Mouse (Mus musculus): ENCODE results near the gene Slc30a7. TPM values are rescaled to one million over a fixed set of nuclear protein-coding genes. Genes with fewer than 3 reads are reported as not detected.
"Not testable (repeated sequence)": the region's sequence is repeated elsewhere in the genome, so short reads cannot be mapped to it uniquely, and the experiment has no call there.

Gene Slc30a7
- polyA plus RNA-seq, 1 experiment, result 1.3 TPM

DNA sequence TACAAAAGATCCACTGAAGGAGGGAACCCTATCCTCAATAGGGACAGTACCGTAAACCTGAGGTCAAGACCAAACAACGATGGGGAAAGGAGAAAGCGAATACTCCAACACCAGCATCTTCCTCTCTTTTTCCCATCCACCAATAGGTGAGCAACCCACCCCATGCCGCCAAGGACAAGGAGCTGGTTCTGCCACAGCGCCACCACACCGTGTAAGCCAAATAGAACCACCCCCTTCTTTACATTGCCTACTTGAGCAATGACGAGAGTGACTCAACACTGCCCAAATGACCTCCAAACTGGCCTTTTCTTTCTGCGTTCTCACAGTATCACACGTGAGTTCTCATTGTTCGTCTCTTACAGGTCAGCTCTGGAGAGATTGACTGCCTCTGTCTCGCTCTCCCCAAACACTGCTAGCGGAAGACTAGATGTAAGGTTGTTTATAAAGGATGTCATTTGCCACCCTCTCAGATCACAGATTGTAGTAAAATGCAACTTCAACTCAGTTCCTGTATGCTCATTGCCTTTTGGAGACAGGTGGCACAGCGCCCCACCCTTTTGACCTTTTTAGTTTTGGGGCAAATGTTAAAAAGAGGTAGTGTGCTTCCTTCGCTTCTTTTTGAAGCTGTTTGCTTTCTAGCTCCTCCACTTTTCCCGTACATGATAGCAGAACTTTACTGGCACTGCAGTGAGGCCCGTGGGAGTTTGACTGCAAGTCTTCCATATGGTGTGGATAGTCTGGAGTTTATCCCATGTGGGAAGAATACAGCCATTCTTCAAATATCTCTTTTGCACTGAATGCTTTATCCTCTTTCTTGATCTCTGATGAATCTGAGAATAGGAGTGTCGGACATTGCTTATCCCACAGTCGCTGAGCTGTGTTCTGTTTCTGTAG is 73.7 kb downstream of the Slc30a7 start:
- H3K4me3 ChIP-seq (replicated peaks), result no peak overlapping the region
- TF ChIP-seq GATA1 (IDR thresholded peaks at IDR 0.05; ENCODE audit: borderline replicate concordance, low read length) (no peak), FLI1 (IDR thresholded peaks at IDR 0.05; ENCODE audit: low read length) (no peak)
- no peaks in the 10 kb centered on the region for H3K27me3 ChIP-seq (replicated peaks)
- peaks cover 83% of the 10 kb centered on the region for H3K36me3 ChIP-seq (replicated peaks; ENCODE audit: low read length)
- peaks cover 21% of the 10 kb centered on the region; the same call in 1 of the 2 replicates for H3K4me1 ChIP-seq
- H3K9me3 ChIP-seq, result no peaks in the 10 kb centered on the region

DNA sequence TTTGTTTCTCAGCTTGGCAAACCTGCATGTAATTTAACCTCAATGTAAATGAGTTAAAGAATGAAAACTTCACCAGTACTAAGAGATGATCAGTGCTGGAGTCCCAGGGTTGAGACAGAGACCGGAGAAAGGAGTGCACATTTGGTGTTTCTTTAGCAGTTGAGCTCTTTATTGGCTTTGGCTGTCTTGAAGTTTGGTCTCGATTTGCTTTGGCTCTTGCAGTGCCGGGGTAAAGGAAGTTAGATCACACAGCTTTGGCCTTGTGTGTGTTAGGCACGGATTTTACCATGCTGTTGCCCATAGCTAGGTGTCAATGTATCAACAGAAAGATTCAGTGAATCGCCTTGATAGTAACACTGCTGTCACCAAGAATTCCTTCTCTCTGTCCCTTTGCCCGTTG is 75.5 kb downstream of the Slc30a7 start:
- Histone ChIP-seq H3K36me3 (replicated peaks; ENCODE audit: low read length) (peaks cover 85% of the 10 kb centered on the region), H3K9me3 (no peaks in the 10 kb centered on the region), H3K27me3 (replicated peaks) (no peaks in the 10 kb centered on the region), H3K4me1 (peaks cover 17% of the 10 kb centered on the region; the same call in 1 of the 2 replicates), H3K4me3 (replicated peaks) (no peak overlapping the region)
- no peak for TF ChIP-seq GATA1 (IDR thresholded peaks at IDR 0.05; ENCODE audit: borderline replicate concordance, low read length)
- TF ChIP-seq FLI1 (IDR thresholded peaks at IDR 0.05; ENCODE audit: low read length), result no peak

GRCm38 (mm10) chr3:115926531-115926930 is 80.7 kb downstream of the Slc30a7 start:
- Histone ChIP-seq H3K4me1 (peaks cover 14% of the 10 kb centered on the region), H3K36me3 (replicated peaks; ENCODE audit: low read length) (peaks cover 85% of the 10 kb centered on the region), H3K27me3 (replicated peaks) (no peaks in the 10 kb centered on the region), H3K9me3 (no peaks in the 10 kb centered on the region), H3K4me3 (replicated peaks) (no peak overlapping the region)
- no peak for TF ChIP-seq GATA1 (IDR thresholded peaks at IDR 0.05; ENCODE audit: borderline replicate concordance, low read length)
- TF ChIP-seq FLI1 (IDR thresholded peaks at IDR 0.05; ENCODE audit: low read length), result no peak

GRCm38 (mm10) chr3:115924401-115925190 is 82.6 kb downstream of the Slc30a7 start:
- peaks cover 66% of the 10 kb centered on the region for H3K36me3 ChIP-seq (replicated peaks; ENCODE audit: low read length)
- peaks cover 14% of the 10 kb centered on the region for H3K4me1 ChIP-seq
- no peak overlapping the region for H3K4me3 ChIP-seq (replicated peaks)
- H3K27me3 ChIP-seq (replicated peaks), result no peaks in the 10 kb centered on the region
- TF ChIP-seq GATA1 (IDR thresholded peaks at IDR 0.05; ENCODE audit: borderline replicate concordance, low read length) (no peak), FLI1 (IDR thresholded peaks at IDR 0.05; ENCODE audit: low read length) (no peak)
- H3K9me3 ChIP-seq, result no peaks in the 10 kb centered on the region

DNA sequence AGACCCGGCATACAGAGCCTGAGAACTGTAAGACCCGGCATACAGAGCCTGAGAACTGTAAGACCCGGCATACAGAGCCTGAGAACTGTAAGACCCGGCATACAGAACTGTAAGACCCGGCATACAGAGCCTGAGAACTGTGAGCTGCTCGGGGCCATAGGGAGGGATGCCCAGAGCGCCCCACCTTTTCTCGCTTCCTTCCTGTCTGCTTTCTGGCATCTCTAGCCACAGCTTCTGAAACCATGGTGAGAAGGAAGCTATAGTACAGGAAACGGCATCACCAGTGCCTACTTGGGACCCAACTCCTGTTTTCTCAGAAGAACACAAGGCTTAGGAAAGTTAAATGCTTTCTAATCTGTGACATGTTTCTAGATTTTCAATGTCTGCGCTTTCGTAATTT is 99.8 kb downstream of the Slc30a7 start:
- H3K9me3 ChIP-seq; H3K27me3 ChIP-seq (replicated peaks); H3K4me3 ChIP-seq (replicated peaks); H3K4me1 ChIP-seq: not testable (repeated sequence)
- peaks cover 43% of the 10 kb centered on the region for H3K36me3 ChIP-seq (replicated peaks; ENCODE audit: low read length)

- Histone ChIP-seq H3K36me3 (replicated peaks; ENCODE audit: low read length) (peaks cover 60% of the 10 kb centered on the region), H3K4me3 (replicated peaks) (no peak overlapping the region)
- no peak for TF ChIP-seq FLI1 (IDR thresholded peaks at IDR 0.05; ENCODE audit: low read length)
- no peak for TF ChIP-seq GATA1 (IDR thresholded peaks at IDR 0.05; ENCODE audit: borderline replicate concordance, low read length)
Measured at GRCm38 (mm10) chr3:115905567-115905966, 101.6 kb downstream of the Slc30a7 start.

DNA sequence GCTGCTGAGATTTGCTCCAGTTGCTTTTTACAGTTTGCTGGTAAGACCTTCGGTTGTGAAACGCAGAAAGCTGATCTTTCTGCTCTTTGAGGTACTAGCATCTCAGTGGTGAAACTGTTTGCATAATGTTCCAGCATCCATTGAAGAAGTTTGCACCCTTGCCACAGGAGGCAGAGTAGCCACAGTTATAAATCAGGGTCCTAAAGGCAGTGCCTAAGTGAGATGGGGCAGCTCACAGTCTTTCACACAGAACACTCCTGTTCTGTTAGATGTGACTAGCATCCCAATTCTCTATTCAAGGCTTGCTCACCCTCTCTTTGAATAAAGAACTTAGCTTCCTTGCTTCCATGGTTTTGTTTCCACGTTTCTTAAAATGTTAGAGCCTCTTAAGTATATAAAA is 102.1 kb downstream of the Slc30a7 start:
- Histone ChIP-seq H3K4me1 (peaks cover 18% of the 10 kb centered on the region), H3K27me3 (replicated peaks) (no peaks in the 10 kb centered on the region), H3K9me3 (no peaks in the 10 kb centered on the region), H3K4me3 (replicated peaks) (no peak overlapping the region), H3K36me3 (replicated peaks; ENCODE audit: low read length) (peaks cover 65% of the 10 kb centered on the region)
- TF ChIP-seq FLI1 (IDR thresholded peaks at IDR 0.05; ENCODE audit: low read length) (no peak), GATA1 (IDR thresholded peaks at IDR 0.05; ENCODE audit: borderline replicate concordance, low read length) (no peak)

More at GRCm38 (mm10) chr3:115905567-115905966, 101.6 kb downstream of the Slc30a7 start:
- Histone ChIP-seq H3K9me3 (no peaks in the 10 kb centered on the region), H3K4me1 (peaks cover 18% of the 10 kb centered on the region), H3K27me3 (replicated peaks) (no peaks in the 10 kb centered on the region)

- no peaks in the 10 kb centered on the region for H3K27me3 ChIP-seq (replicated peaks)
- no peaks in the 10 kb centered on the region for H3K9me3 ChIP-seq
- no peak overlapping the region for H3K4me3 ChIP-seq (replicated peaks)
- peaks cover 23% of the 10 kb centered on the region for H3K4me1 ChIP-seq
- H3K36me3 ChIP-seq (replicated peaks; ENCODE audit: low read length), result peaks cover 75% of the 10 kb centered on the region
- TF ChIP-seq FLI1 (IDR thresholded peaks at IDR 0.05; ENCODE audit: low read length) (no peak), GATA1 (IDR thresholded peaks at IDR 0.05; ENCODE audit: borderline replicate concordance, low read length) (no peak)
Measured at GRCm38 (mm10) chr3:115902301-115902956, 104.8 kb downstream of the Slc30a7 start.

- TF ChIP-seq FLI1 (IDR thresholded peaks at IDR 0.05; ENCODE audit: low read length), result no peak
- no peak for TF ChIP-seq GATA1 (IDR thresholded peaks at IDR 0.05; ENCODE audit: borderline replicate concordance, low read length)
- Histone ChIP-seq H3K36me3 (replicated peaks; ENCODE audit: low read length) (peaks cover 78% of the 10 kb centered on the region), H3K4me1 (peaks cover 51% of the 10 kb centered on the region), H3K27me3 (replicated peaks) (no peaks in the 10 kb centered on the region), H3K4me3 (replicated peaks) (no peak overlapping the region), H3K9me3 (no peaks in the 10 kb centered on the region)
Measured at GRCm38 (mm10) chr3:115898354-115898948, 108.8 kb downstream of the Slc30a7 start.

Measured in megakaryocyte, embryonic 14.5 days (primary cell).